Mouse (Mus musculus): ENCODE results near the gene Nvl.
A peak's percentile ranks its signal among the peaks of the same experiment; 100 is the strongest.

Gene Nvl

GRCm38 (mm10) chr1:181143950-181144836 is at the start of gene Nvl, which contains the start of gene Cnih4:
TSS of gene Nvl (minus strand) at chr1:181144204.
TSS of gene Cnih4 (plus strand) at chr1:181144693.
- peak; percentile 70 for DNase-seq (ENCODE audit: low spot score)

GRCm38 (mm10) chr1:181188925-181189324 is 44.9 kb upstream of the Nvl start:
- DNase-seq (ENCODE audit: low spot score): no peak

DNA sequence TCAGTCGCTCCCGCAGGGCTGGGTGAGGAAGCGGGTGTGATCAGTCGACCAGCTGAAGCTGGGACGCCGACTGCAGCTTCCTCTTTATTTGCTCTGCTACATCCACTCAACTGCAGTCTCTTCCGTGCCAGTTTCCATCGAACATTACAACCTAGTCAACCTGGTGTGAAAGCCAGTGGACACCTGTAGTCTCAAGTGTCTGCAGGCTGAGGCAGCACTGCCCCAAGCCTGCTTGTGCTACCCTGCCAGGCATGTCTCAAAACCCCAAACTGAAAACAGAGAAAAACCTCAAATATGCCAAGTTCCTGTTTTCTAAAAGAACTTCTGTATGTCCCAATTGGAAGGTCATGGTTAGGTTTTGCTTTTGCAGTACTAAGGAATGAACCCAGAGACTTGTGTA is 26.2 kb upstream of the Nvl start:
- no peak for DNase-seq (ENCODE audit: low spot score)

GRCm38 (mm10) chr1:181168377-181168776 is 24.4 kb upstream of the Nvl start:
- no peak for DNase-seq (ENCODE audit: low spot score)

DNA sequence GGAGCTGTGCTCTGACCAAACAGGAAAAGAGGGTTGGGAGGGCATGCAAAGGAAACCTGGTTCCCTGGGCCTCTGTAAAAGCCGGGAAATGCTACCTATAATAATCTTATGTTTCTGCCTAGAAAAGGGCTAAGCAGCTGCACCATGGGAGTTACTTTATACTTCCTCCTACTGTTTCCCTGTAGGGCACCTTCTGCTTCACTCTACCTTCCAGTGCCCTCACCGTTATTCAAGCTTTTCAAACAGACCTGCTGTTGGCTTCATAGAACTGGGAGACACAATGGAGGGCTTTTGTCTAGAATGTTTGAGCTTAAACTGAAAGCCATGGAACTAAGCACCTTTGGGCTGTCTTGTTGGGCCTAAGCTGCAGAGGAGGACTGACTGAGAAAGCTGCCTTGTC is 23.8 kb upstream of the Nvl start:
- no peak for DNase-seq (ENCODE audit: low spot score)

GRCm38 (mm10) chr1:181151541-181151940 is 7.5 kb upstream of the Nvl start:
- DNase-seq (ENCODE audit: low spot score): no peak

- peak; percentile 67 for DNase-seq (ENCODE audit: low spot score)
These were observed 7.0 kb upstream of the Nvl start for GRCm38 (mm10) chr1:181150827-181151534.

DNA sequence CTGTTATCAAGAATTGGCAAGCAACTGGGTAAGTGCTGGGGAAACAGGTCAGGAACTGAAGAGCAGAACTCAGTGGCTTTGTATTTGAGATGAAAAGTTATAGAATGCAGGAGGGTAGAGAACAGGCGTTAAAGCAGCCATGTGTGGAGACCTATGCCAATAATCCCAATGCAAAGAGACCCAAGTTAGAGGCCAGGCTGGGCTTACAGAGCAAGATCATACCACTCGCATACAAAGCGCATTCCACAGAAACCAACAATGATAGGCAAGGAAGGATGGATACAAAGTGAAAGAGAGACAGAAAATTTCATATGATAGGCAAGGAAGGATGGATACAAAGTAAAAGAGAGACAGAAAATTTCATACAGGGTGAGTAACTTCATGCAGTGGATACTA is 6.4 kb upstream of the Nvl start:
- DNase-seq (ENCODE audit: low spot score): no peak

- DNase-seq (ENCODE audit: low spot score): no peak
These were observed 5.5 kb upstream of the Nvl start for GRCm38 (mm10) chr1:181149373-181150017.

- no peak for DNase-seq (ENCODE audit: low spot score)
These were observed 4.5 kb upstream of the Nvl start for GRCm38 (mm10) chr1:181148540-181148939.

GRCm38 (mm10) chr1:181146187-181146586 is 2.2 kb upstream of the Nvl start:
- DNase-seq (ENCODE audit: low spot score): no peak

GRCm38 (mm10) chr1:181144966-181145365 is 962 bp upstream of the Nvl start:
- DNase-seq (ENCODE audit: low spot score): no peak

DNA sequence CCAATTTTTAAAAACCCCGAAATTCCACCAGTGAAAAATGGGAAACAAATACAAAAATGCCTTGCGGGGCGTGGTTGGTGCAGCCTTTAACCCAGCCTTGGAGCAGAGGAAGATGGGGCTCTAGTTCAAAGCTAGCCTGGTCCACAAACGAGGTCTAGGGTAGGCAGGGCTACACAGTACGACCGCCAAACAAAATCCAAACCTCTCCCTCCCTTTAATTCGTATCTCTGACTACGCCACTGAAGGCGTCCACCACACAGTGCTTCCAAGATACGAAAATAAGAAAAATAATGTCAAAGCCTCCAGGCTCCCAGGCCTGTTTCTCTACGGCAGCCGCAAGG is 425 bp downstream of the Nvl start:
- no peak for DNase-seq (ENCODE audit: low spot score)

DNA sequence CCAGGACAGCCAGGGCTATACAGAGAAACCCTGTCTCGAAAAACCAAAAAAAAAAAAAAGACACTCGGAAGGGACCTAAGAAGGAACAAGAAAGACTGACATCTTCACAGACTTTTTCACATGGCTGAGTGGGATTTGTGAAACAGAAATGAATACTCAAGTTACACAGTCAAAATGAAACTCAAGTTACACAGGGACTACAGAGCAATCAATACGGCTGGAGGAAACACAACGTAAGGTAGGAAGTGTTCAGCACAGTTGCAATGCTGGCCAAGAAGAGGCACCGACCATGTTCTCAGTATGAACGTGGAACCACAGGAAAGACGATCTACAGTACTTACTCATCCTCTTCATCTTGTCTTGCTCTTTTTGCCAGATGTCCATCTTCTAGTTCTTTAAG is 5.3 kb downstream of the Nvl start:
- DNase-seq (ENCODE audit: low spot score): no peak

DNA sequence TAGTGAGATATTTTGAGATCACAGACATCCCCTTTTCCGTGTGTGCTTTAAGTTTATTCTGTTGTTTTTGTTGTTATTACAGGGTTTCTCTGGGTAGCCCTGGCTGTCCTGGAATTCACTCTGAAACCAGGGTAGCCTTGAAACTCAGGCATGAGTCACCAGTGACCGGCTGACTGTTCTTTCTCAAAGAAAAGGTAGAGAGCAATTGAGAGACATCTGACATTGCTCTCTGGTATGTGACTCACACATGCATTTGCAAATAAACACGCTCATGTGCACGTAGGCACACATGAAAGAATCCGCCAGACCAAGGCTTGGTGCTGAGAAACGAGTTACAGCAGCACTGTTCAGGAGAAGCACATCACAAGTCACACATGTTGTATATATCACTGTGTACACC is 12.1 kb downstream of the Nvl start:
- DNase-seq (ENCODE audit: low spot score): no peak

- no peak for DNase-seq (ENCODE audit: low spot score)
These were observed 17.2 kb downstream of the Nvl start for GRCm38 (mm10) chr1:181126766-181127165.

- no peak for DNase-seq (ENCODE audit: low spot score)
These were observed 18.1 kb downstream of the Nvl start for GRCm38 (mm10) chr1:181125916-181126315.

- DNase-seq (ENCODE audit: low spot score): no peak
These were observed 19.9 kb downstream of the Nvl start for GRCm38 (mm10) chr1:181124145-181124544.

DNA sequence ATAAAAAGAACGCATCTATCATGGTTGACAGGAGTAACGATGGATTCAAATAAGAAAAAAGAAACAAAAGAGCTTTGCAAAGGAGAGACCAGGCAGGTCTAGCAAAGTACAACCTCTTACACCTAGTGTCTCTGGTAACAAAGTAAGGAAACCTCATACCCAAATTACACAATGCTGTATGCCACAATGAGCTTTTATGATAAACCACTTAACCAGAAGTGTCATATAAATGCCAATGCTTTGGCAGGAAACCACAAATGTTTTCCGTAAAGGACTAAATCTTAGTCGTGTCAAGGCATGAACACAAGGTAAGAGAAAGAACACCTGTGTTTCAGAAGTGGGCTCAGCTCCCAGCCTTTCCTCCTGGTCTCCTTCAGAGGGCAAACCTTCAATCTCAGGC is 26.9 kb downstream of the Nvl start:
- no peak for DNase-seq (ENCODE audit: low spot score)

GRCm38 (mm10) chr1:181090048-181090447 is 54.0 kb downstream of the Nvl start:
- DNase-seq (ENCODE audit: low spot score): no peak

- DNase-seq (ENCODE audit: low spot score): no peak
These were observed 60.0 kb downstream of the Nvl start for GRCm38 (mm10) chr1:181084021-181084420.

DNA sequence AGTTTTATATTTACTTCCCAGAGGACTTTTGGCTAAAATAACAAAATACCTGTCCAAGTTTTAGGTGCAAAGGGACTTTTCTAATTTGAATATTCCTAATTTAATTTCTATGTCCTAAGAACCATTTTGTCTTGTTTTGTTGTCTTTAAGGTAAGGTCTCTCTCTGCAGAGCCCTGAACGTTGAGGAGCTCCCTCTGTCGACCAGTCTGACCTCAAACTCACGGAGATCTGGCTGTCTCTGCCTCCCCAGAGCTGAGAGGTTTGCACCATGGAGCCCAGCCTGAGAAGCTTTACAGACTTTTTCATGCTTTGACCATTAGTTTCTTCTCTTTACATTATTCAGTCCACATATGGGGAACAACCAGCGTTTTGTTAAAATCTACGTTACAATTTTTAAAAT is 70.9 kb downstream of the Nvl start:
- DNase-seq (ENCODE audit: low spot score): no peak

DNA sequence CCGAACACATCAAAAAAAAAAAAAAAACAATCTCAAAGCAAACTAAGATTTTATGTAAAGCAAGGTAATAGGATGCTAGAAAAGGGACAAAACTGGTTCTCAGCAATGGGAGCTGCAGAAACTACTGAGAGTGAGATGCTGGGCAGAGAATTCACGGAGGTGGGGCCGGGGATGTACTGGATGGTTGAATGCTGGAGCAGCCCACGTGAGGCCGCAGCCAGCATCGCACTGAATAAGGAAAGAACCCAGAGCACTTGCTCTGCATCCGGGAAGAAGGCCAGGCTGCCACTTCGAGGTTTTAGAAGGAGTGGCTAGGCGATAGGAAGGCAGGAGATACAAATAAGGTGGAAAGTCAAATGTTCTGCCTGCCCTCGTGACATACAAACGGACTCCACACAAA is 74.3 kb downstream of the Nvl start:
- no peak for DNase-seq (ENCODE audit: low spot score)
